Mouse (Mus musculus) gastrocnemius, adult 18-20 months (tissue): ENCODE measurements around the gene Rapgef3. TPM values are rescaled to one million over a fixed set of nuclear protein-coding genes. Genes with fewer than 3 reads are reported as not detected.

Experiments
- DNase-seq: peaks from one replicate; pipeline ENCODE4 v3.0.0; 2021; ENCODE audit warnings: low spot score
- total RNA-seq, 2 experiments: library from RNA; stranded (reverse); gene quantifications; 2 replicates each; pipeline ENCODE4 v1.2.3; 2021

Rapgef3 gene
- total RNA-seq, 2 experiments from 2014 or later = 6.6 to 9.0 TPM

DNA sequence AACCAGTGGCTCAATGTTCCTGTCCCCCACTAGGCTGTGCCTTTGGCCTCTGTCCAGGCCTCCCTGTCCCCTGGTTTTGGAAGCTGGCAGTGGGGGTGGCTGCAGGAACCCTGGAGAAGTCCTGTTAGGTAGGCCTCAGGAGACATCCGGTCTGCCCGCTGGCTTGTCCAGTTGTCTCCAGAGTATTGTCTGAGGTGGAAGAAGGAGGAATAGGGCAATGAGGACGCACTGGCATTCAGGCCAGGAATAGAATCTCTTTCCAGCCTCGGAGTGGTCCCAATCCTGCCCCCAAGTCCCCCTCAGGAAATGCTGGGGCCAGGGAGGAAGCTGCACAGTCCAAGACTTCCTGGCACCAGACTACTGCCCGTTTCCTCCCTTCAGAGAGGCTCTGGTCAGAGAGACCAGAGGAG lies 6.2 kb upstream of the Rapgef3 start:
- no peak for DNase-seq

DNA sequence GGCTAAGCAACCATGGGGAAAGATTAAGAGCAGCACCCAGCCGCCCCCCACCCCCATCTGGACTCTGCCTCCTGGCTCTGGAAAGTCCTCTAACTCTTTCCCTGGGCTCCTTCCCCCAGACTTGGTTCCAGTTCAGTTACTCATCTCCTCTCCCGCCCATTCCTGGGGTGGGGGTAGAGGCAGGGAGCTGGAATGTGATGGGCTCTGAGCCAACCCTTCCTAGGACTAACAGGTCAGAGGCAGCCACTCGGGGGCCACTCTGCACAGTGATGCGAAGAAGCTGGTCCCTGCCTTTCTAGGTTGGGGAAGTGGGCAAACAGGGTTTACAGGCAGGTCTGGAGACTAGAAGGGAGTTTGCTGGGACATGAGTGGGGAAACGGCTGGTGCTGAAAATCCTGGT lies 5.3 kb upstream of the Rapgef3 start:
- DNase-seq = peak; percentile 72

DNA sequence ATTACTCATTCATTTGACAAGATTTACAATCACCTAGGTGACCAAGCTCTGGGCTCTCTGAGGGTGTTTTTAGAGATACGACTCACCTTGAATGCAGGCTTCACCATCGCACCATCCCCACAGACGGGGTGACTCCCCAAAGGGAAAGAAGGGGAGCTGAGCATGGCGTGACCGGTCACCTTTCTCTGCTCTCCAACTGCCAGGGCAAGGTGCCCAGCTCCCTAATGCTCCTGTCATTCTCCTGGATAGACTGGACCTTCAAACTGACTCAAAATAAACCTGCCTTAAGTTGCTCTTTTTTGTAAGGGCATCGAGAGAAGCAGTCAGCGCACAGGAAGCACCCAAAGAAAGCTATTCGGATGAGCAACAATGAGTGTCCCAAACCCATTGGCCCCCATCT lies 2.5 kb upstream of the Rapgef3 start:
- DNase-seq = no peak

- DNase-seq = no peak
These were observed 420 bp upstream of the Rapgef3 start for GRCm38 (mm10) chr15:97768192-97768591.

- DNase-seq = no peak
These were observed 1.0 kb downstream of the Rapgef3 start for GRCm38 (mm10) chr15:97766594-97767279.

DNA sequence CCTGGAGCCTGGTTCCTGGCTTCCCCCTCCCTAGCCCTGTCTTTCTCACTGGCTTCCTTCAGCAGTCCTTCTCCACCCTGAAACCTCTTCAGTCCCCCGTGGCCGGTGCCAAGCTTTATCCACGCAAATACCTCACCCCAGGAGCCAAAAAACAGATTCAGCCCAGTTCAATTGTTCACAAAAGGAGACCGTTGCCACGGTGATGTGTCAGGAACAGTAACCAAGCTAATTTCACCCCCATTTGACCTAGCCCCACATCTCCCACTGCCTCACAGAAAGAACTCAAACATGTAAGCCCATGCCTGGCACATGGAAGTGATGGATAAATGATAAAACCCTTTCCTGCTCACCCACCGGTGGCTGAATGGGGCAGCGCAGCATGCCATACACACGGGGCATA lies 1.6 kb downstream of the Rapgef3 start:
- no peak for DNase-seq

DNA sequence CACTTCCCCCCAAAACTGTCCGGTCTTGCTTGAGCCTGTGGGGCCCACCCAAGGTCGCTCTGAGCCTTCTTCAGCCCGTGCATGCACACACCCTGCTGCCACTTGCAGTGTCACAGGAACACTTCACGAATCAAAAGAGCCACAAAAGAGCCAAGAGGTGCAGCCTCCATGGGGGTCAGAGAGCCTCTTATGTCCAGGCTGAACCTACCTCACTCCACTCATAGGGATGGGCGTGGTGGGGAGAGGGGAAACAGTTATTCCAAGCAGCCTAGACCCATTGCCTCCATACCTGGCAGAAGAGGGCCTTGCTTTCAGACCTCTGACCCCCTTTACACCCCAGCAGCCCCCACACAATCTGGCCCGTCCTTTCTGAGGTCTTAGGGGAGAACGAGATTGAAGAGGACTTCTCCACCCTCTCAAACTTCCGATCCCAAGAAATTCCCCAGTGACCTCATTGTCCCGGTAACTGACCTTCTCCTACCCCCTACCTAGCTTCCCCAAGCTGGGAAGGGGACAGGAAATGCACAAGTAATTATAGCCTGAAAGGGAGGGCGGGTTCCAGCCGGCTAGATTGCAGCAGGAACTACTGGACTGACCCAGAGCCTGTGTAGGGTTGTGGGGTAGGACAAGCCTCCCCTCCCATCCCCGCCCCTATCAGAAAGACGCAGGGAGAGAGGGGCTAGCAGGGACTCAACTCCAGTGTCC lies 2.5 kb downstream of the Rapgef3 start:
- DNase-seq = no peak

- DNase-seq = no peak
These were observed 3.2 kb downstream of the Rapgef3 start for GRCm38 (mm10) chr15:97764532-97764931.

- no peak for DNase-seq
These were observed 4.3 kb downstream of the Rapgef3 start for GRCm38 (mm10) chr15:97763256-97764049.

DNA sequence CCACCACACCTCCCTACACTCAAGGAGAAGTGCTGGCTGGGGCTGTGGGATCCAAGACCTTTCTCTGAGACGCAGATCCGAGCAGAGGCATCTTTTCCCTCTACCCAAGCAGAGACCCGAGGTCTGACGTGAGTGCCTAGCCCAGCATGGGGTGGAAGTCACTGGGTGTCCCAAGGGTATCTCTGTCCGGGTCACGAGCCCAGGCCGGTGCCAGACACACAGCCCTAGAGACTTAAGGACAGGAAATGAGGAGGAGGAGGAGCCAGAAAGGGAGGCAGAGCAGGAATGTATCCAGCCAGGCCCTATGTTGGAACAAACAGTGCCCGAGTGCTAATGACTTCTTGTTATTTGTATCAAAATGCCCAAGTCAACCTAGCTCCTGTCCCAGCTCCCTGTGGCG lies 5.0 kb downstream of the Rapgef3 start:
- DNase-seq = peak; percentile 65

- no peak for DNase-seq
These were observed 6.3 kb downstream of the Rapgef3 start for GRCm38 (mm10) chr15:97761438-97761837.

DNA sequence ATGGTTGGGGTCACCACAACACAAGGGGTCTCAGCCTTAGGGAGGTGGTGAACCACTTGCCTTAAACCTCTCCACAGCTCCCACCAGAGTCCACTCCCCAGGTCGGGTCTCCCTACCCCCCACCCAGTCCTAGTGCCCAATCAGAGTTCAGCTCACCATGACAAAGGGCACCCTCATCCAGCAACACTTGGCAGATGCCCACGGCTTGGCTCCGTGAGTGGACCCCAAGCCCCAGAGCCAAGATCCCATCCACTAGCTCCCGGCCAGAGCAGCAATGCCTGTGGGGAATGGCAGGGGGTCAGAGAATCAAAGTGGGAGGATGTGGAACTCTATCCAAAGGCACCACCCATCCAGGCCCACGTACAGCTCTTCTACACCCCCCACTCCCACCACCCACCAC lies 6.8 kb downstream of the Rapgef3 start:
- no peak for DNase-seq

- DNase-seq = no peak
These were observed 7.8 kb downstream of the Rapgef3 start for GRCm38 (mm10) chr15:97760006-97760405.

GRCm38 (mm10) chr15:97755361-97755760 lies 12.4 kb downstream of the Rapgef3 start:
- no peak for DNase-seq

DNA sequence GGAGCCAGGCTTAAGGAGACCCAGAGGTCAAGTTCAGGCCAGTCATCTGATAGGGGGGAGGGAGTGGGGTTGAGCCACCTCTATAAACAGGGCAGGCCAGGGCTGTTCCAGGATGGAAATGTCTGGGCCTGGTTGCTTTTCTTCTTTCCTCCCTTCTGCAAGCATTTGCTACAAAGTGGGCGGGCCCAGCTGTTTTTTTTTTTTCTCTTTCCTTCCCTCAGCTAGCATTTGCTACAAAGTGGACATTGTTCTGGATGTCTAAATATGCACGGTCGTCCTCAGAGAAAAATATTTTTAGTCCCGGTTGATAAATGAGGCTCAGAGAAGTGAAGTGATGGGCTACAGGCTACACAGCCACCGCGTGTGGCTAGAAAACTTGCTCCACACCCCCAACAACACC lies 13.3 kb downstream of the Rapgef3 start:
- DNase-seq = no peak

- no peak for DNase-seq
These were observed 15.3 kb downstream of the Rapgef3 start for GRCm38 (mm10) chr15:97752491-97752890.

GRCm38 (mm10) chr15:97751676-97752075 lies 16.1 kb downstream of the Rapgef3 start:
- no peak for DNase-seq

GRCm38 (mm10) chr15:97750697-97751096 lies 17.1 kb downstream of the Rapgef3 start:
- peak; percentile 40 for DNase-seq

DNA sequence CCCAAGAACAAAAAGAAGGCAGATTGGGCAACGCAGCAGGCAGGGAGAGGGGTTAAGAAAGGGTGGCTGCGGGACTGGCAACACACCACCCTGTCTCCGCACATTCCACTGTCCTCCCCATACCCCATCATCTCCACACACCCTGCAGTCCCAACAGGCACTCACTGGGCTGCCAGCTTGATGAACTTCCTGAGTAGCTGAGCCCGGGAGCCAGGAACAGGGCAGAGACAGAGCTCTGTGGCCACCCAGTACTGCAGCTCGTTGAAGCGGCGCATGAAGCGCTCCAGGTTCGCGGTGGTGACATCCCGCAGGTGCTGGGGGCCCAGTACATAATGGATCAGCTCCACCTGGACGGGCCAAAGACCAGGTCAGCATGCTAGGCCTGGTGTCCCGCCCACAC lies 17.9 kb downstream of the Rapgef3 start:
- DNase-seq = no peak

- DNase-seq = no peak
These were observed 18.4 kb downstream of the Rapgef3 start for GRCm38 (mm10) chr15:97749397-97749796.

DNA sequence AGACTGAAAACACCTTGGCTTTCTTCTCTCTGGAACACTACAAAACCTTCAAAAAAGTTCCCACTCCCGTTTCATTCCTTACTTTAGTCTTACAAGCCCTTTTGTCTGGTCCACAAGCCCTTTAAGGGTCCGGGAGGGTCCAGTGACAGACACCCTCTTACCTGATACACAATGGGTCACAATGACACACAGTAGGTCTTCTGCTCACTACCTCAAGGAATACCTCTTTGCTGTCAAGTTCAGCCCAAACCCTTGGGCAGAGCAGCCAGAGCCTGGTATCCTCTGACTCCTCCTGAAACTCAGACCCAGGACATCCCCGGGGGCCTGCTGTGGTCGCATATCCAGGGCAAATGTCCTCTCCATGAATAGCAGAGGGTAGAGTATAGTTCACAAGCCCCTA lies 18.8 kb downstream of the Rapgef3 start:
- DNase-seq = no peak

DNA sequence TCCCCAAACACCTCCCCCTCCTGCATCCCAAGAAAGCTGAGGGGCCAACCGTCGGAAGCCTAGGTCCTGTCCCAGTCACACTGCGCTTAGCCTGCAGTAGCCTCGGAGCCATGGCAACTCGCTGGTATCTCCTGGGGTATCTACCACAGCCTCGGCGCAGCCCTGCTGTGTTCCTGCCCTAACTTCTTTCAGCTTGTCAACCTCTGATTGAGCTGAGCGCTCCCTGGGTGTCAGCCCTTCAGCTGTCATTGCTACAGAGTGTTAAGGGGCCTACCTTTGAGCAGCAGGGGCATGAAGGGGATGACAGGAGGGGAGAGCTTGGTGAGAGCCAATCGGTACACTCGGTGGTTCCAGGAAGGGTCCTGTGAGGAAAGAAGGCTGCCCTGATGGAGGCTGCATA lies 19.5 kb downstream of the Rapgef3 start:
- no peak for DNase-seq
